In the genomic region with DNA sequence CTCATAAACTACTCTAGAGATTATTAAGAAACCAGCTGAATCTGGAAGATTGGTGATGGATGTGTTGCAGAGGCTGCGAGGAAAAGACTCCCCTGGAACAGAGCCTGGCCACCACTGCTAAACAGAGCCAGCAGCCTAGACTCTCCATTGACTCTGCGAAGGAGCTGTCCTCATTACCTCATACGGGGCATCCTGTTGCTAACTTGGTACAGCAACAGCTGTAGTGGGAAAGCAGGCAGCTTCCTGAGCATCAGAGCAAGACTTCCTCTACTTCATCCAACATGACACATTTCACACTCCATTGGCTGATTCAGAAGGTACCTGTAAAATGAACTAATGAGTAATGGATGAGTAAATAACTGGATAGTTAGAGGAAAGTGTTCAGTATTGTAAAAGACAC, we compare ENCODE assay signal across 22 mouse cellular contexts.
DNase-seq lines count a peak whose midpoint lies in the region; ATAC-seq and TF ChIP-seq lines count a peak whose summit lies in the region.
"Had no signal": no experiment of that assay in that cellular context is flagged by ENCODE, and none has a peak within 500 bp of the region (broad histone marks: within the 10 kb centered on the region; RNA-seq: fewer than 3 reads in every experiment).

No protein-coding gene starts in this region.

- H3K4me1 ChIP-seq in hindbrain, embryonic 14.5 days (replicated peaks; ENCODE audit: control insufficient read depth, insufficient read depth, low read length): no peaks in the 10 kb centered on the region
- no peaks in the 10 kb centered on the region for H3K4me1 ChIP-seq in hindbrain, embryonic 16.5 days (ENCODE audit: control insufficient read depth, insufficient read depth, low read depth, low read length)
- H3K4me1 ChIP-seq: embryonic facial prominence, embryonic 15.5 days; hindbrain, embryonic 12.5 days had no signal

- TF ChIP-seq CTCF in left cerebral cortex, adult 2 months (IDR thresholded peaks at IDR 0.05): no peak

- no peaks in the 10 kb centered on the region for H3K9me3 ChIP-seq in hindbrain, embryonic 14.5 days (ENCODE audit: control insufficient read depth, low read length)
- H3K9me3 ChIP-seq in hindbrain, embryonic 16.5 days (ENCODE audit: control insufficient read depth, low read length): no peaks in the 10 kb centered on the region
- H3K9me3 ChIP-seq: embryonic facial prominence, embryonic 15.5 days; forebrain, embryonic 15.5 days; hindbrain, embryonic 12.5 days had no signal

- 78% methylated on average over 3 of the region's 3 CpGs for WGBS in hindbrain, embryonic 14.5 days
- WGBS in hindbrain, embryonic 16.5 days: 63% methylated on average over 3 of the region's 3 CpGs

- intact Hi-C loops in left cerebral cortex, adult 2 months (cut with DNase I): loop anchor here (5.0 kb wide), 3 partner anchors 50 to 440 kb away; no protein-coding TSS in a partner anchor
- intact Hi-C loops in left cerebral cortex, postnatal 36 days (cut with DNase I): no loop called here

- no peak overlapping the region for H3K4me2 ChIP-seq in hindbrain, embryonic 14.5 days (replicated peaks)
- H3K4me2 ChIP-seq in hindbrain, embryonic 16.5 days (ENCODE audit: low read length): no peak overlapping the region
- H3K4me2 ChIP-seq: embryonic facial prominence, embryonic 15.5 days; forebrain, embryonic 15.5 days; heart, embryonic 11.5 days; hindbrain, embryonic 12.5 days had no signal

- H3K4me3 ChIP-seq in hindbrain, embryonic 14.5 days (replicated peaks; ENCODE audit: low read length): no peak overlapping the region
- H3K4me3 ChIP-seq in hindbrain, embryonic 16.5 days (ENCODE audit: low read length): no peak overlapping the region
- no peak overlapping the region for H3K4me3 ChIP-seq in left cerebral cortex, adult 2 months
- H3K4me3 ChIP-seq: embryonic facial prominence, embryonic 15.5 days; forebrain, embryonic 15.5 days; gastrocnemius, adult 2 months; hindbrain, embryonic 12.5 days had no signal

- H3K36me3 ChIP-seq in hindbrain, embryonic 14.5 days (replicated peaks; ENCODE audit: control insufficient read depth, insufficient read depth): no peaks in the 10 kb centered on the region
- H3K36me3 ChIP-seq in hindbrain, embryonic 16.5 days (ENCODE audit: control insufficient read depth, insufficient read depth, low read length): no peaks in the 10 kb centered on the region
- H3K36me3 ChIP-seq: embryonic facial prominence, embryonic 15.5 days; forebrain, embryonic 15.5 days; hindbrain, embryonic 12.5 days had no signal

- H3K27me3 ChIP-seq in hindbrain, embryonic 14.5 days (ENCODE audit: control insufficient read depth, insufficient read depth, low read length): no peaks in the 10 kb centered on the region
- no peaks in the 10 kb centered on the region for H3K27me3 ChIP-seq in hindbrain, embryonic 16.5 days (replicated peaks; ENCODE audit: control insufficient read depth, insufficient read depth, low read length)
- H3K27me3 ChIP-seq: embryonic facial prominence, embryonic 15.5 days; forebrain, embryonic 15.5 days; hindbrain, embryonic 12.5 days had no signal

- H3K27ac ChIP-seq in hindbrain, embryonic 14.5 days: no peak overlapping the region
- no peak overlapping the region for H3K27ac ChIP-seq in hindbrain, embryonic 16.5 days (ENCODE audit: low read depth, low read length)
- H3K27ac ChIP-seq in left cerebral cortex, adult 2 months: peak overlapping the region; percentile 50
- H3K27ac ChIP-seq: embryonic facial prominence, embryonic 15.5 days; forebrain, embryonic 15.5 days; gastrocnemius, adult 2 months; hindbrain, embryonic 12.5 days; hindbrain, postnatal 0 days had no signal

- ATAC-seq in hindbrain, embryonic 14.5 days (ENCODE audit: low FRiP score): no peak
- ATAC-seq in hindbrain, embryonic 16.5 days: no peak
- ATAC-seq: activated CD4-positive, CD25-positive, alpha-beta regulatory T cell, adult 4 months; inflammation-experienced regulatory T-cells, adult 6 months had no signal

- H3K9ac ChIP-seq in hindbrain, embryonic 14.5 days: no peak overlapping the region
- no peak overlapping the region for H3K9ac ChIP-seq in hindbrain, embryonic 16.5 days (ENCODE audit: low read depth, low read length)
- H3K9ac ChIP-seq: embryonic facial prominence, embryonic 15.5 days; forebrain, embryonic 15.5 days; hindbrain, embryonic 12.5 days had no signal

- peak; percentile 5 for DNase-seq in embryo, embryonic 10 days (ENCODE audit: low spot score)
- DNase-seq in embryo, embryonic 9.5 days (ENCODE audit: extremely low spot score): no peak
- peak; percentile 20 for DNase-seq in hindbrain, embryonic 14.5 days (ENCODE audit: low spot score)
- no peak for DNase-seq in left cerebral cortex, adult 2 months (ENCODE audit: extremely low spot score in 1 of 2, low spot score in 2 of 2)
- no peak for DNase-seq in left cerebral cortex, postnatal 36 days (ENCODE audit: low spot score in 2 of 2)
- DNase-seq in brain, adult 2 months (ENCODE audit: low read depth, low spot score): peak; percentile 45
- DNase-seq: adrenal gland, adult 8-10 months; adrenal gland, postnatal 25 days; cerebellum, adult 18-20 months; cerebellum, adult 9-10 months; cerebellum, postnatal 14 days; gastrocnemius, adult 2 months; gastrocnemius, postnatal 14 days; heart, adult 11 months had no signal

Comparison
In these comparisons a context has a peak if more than half of its experiments do, and no peak if none do; other contexts are left out.
1. DNase-seq: peak in embryo, embryonic 10 days (single experiment), hindbrain, embryonic 14.5 days (single experiment) and brain, adult 2 months (single experiment); none in embryo, embryonic 9.5 days (single experiment), left cerebral cortex, adult 2 months (0 of 2) and left cerebral cortex, postnatal 36 days (0 of 2).